In genomic region chr1:128650596-128650995, GRCm38 (mm10) we compare ENCODE assay signal across 24 mouse cellular contexts.
"Had no signal": no experiment of that assay in that cellular context is flagged by ENCODE, and none has a peak within 500 bp of the region (broad histone marks: within the 10 kb centered on the region; RNA-seq: fewer than 3 reads in every experiment).

No protein-coding gene starts in this region.

- DNase-seq: gastrocnemius, adult 2 months; gastrocnemius, postnatal 10 days; gastrocnemius, postnatal 25 days; heart, adult 18-20 months; heart, postnatal 10 days; heart, postnatal 4 days; kidney, adult 18-20 months; kidney, adult 8-10 months; kidney, postnatal 10 days; kidney, postnatal 25 days; kidney, postnatal 4 days; liver had no signal

- H3K4me2 ChIP-seq: heart, embryonic 12.5 days; hindbrain, embryonic 13.5 days; hindbrain, embryonic 15.5 days; intestine, embryonic 15.5 days; limb, embryonic 12.5 days; liver, embryonic 11.5 days had no signal

- H3K9ac ChIP-seq: heart, embryonic 12.5 days; hindbrain, embryonic 13.5 days; hindbrain, embryonic 15.5 days; intestine, embryonic 15.5 days; limb, embryonic 12.5 days had no signal

- H3K27ac ChIP-seq: gastrocnemius, adult 2 months; heart, embryonic 10.5 days; hindbrain, embryonic 15.5 days; intestine, embryonic 15.5 days; layer of hippocampus, adult 2 months; left cerebral cortex, adult 2 months; limb, embryonic 10.5 days; limb, embryonic 12.5 days had no signal

- H3K9me3 ChIP-seq: heart, embryonic 10.5 days; heart, embryonic 12.5 days; hindbrain, embryonic 13.5 days; hindbrain, embryonic 15.5 days; intestine, embryonic 15.5 days; limb, embryonic 10.5 days; limb, embryonic 12.5 days had no signal

- H3K4me3 ChIP-seq: gastrocnemius, adult 2 months; heart, embryonic 10.5 days; heart, embryonic 12.5 days; hindbrain, embryonic 13.5 days; hindbrain, embryonic 15.5 days; intestine, embryonic 15.5 days; layer of hippocampus, adult 2 months; left cerebral cortex, adult 2 months; limb, embryonic 10.5 days; limb, embryonic 12.5 days had no signal

- H3K36me3 ChIP-seq: heart, embryonic 10.5 days; heart, embryonic 12.5 days; hindbrain, embryonic 13.5 days; hindbrain, embryonic 15.5 days; intestine, embryonic 15.5 days; limb, embryonic 10.5 days; limb, embryonic 12.5 days had no signal

- ATAC-seq: inflammation-experienced regulatory T-cells, adult 6 months; intestine, embryonic 15.5 days; intestine, postnatal 0 days had no signal

- H3K4me1 ChIP-seq: heart, embryonic 10.5 days; limb, embryonic 12.5 days had no signal

- H3K27me3 ChIP-seq: heart, embryonic 12.5 days; hindbrain, embryonic 15.5 days; intestine, embryonic 15.5 days; limb, embryonic 12.5 days had no signal
